Mouse (Mus musculus): ENCODE measurements at regions not wholly inside any gene's neighbourhood (a gene's known extent, or its start where the extent isn't known, plus 50 kb on each side); places are given as distances from the start of the nearest gene placed in this dataset.
A peak's percentile ranks its signal among the peaks of the same experiment; 100 is the strongest.

DNA sequence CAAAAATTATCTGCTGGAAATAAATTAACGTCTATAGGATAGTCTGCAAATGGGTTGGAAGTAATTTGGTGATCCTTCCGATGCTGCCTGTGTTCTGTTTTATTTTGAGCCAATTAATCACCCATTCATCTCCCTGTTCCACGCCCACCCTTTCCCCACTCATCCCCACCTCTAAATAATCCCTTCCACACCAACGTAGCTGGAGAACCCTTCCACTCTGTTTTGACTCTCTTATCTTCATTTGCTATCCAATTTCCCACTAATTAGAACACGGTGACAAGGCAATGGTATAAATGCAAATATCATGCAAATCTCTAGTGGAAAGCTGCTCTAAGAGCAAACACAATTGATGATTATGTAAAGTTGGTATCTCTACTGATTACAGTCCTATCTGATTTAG is 399.3 kb upstream of the Tenm3 start:
- no peak for DNase-seq (ENCODE audit: low spot score in 2 of 2)

DNA sequence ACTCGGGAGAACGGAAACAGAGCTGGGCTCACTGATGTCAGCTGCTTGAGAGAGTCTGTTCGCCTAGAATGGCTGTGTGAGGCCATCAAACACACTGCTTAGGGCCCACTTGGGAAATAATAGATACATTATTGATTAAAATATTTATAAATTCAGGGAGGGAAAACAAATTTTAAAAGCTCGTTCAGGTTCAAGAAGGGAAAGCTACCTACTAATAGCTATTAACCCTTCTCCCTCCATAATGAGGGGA is 393.0 kb upstream of the Tenm3 start:
- no peak for DNase-seq (ENCODE audit: low spot score in 2 of 2)

DNA sequence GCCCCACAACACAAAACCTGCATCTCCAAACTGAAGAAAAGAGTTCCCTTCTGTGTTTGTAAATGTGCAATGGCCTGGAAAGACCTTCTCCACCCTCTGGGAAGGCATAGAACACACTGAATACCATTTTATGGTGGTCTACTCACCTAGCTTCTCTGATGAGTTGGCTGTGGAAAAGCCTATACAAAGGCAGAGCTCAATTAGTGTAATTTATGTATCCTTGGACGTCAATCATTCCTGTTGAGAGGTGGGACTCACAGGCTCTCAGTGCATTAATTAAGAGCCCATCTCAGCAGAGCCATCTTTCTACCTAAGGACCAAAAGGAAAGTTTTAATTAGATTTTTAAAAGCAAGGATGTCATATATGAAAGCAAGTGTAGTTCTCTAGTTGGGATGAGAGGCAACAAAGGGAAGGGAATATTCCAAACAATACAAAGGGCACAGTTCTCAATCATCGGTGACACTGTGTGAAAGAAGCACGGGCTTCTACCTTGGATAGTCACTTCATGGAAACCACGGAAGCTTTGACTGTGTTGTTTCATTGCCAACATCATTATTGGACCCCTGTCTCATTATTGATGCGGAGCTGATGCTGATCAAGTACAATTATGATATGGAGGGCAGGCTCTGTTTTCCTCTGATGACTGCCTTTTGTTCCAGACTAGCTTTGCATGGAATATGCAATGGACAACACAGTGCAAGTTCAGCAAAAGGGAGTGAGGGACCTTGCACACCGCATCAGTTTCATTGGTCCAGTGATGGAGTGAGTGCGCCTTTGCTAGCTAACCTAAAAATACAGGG is 392.5 kb upstream of the Tenm3 start:
- DNase-seq (ENCODE audit: low spot score in 2 of 2), result no peak

DNA sequence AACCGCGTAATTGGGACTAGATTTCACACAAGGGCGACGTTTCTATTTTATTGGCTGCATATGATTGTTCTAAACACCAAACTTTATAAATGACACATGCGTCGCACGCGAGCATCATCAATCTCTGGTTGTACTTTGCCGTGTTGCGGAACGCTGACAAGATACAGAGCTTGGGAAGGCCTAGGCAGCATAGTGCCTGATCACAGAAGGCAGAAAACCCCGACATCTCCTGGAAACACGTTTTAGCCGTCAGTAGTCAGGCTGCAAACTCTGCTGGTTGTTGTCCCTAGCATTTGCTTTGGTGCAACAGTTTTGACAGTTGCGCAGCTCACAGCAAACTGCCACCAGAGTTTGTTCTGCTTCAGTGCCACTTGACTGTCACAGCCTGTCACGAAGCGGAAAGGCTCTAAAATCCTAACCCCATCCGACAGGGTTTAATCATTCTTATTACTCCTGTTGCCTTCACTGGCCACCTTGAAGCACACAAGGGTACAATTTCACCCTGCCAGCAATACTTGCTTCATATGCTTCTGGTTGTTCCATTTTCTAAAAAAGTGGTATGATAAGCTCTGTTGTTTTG is 380.2 kb upstream of the Tenm3 start:
- no peak for DNase-seq (ENCODE audit: low spot score in 2 of 2)

DNA sequence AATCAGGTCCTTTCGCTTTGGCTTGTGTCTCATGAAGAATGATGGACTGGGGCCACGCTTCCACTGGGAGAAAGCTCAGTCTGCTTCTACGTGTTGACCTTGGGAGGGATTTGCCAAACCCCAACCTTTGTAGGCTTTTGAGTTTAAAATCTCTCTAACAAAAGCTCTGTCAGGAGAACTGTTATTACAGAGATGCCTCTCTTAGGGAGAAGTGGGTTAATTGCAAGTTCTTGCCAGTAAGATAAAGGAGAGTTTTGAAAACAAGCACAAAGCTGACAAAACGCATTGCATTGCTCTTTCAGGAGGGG is 351.5 kb upstream of the Tenm3 start:
- DNase-seq (ENCODE audit: low spot score in 2 of 2), result no peak

DNA sequence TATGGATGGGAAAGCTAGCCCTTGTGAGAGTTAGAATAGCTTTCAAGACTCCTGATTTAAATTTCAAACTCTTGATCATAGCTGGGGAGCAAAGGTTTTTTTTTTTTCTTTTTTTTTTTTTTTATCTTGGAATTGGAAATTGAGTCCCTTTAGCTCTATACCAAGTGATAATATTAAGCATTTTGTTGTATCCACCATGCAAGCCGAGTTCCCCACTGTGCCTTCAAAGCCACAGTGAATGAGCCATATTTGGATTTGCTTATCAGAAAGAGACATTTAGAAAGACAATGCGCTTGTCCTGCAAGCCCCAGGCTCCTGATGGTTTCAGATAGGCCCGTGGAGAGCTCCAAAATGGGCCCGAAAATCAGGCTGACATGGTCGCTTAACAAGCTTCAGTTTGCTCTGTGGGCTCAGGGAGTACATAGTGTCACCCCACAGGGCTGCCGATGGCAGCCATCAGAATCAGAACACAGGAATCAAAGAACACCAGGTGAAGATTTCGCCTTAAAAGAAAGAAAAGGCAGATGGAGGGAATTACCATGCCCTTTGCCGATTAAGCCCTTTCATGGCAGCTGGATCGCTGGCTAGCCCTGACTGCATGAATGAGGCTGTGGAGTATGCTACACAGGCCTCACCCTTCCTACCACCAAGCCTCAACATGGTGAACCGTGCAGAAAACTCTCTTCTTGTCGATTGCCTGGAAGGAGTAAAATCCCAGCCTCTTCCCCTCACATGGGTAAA is 351.0 kb upstream of the Tenm3 start:
- DNase-seq (ENCODE audit: low spot score in 2 of 2), result no peak

DNA sequence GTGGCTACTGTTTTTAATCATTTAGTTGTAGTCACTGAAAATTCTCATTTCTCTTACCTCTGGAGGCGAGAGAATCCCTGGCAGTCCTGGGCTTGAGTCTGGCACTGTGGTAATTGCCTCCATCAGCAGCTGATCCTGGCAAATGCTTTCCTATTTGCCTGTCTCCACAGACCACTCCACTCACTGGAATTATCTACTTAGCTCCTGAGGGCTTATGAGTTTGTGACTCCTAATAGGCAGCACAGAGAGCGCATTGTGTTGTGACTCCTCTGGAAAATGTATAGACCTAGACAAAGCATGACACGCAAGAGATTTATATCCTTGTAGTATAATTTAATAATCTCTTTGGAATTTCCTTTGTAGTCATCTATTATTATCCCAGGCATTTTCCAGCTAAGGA is 343.1 kb upstream of the Tenm3 start:
- DNase-seq (ENCODE audit: low spot score in 2 of 2), result no peak

DNA sequence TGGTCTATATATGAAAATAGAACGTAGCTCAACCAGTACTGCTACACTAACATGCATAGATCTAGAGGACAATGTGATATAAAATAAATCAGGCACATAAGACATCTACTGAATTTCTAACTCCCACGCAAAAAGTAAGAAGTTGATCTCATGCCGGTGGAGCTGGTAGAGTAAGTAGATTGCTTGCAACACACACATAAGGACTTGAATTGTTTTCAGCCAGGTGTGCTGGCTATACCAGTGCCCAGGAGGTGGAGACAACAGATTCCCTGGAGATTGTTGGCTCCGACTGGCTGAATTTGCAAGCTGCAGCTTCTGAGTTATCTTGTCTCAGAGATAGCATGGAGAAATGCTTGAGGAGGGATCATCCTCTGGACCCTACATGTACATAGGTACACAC is 331.6 kb upstream of the Tenm3 start:
- DNase-seq (ENCODE audit: low spot score in 2 of 2), result no peak

DNA sequence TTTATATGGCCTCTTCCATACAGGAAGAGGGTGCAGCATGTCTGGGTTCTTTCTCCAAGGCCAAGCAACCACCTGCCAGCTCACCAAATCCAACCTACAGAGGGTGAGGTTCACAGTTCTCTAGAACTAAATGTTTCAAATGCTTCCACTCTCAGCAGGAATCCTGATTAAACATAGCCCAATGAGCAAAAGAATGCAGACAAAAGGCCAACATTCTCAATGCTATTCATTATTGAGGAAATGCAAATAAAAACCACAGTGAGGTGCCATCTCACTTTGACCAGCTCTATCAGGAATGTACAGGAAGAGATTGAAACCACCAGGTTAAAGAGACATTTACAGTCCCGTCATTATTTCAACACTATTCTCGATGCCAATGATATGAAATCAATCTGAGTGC is 331.2 kb upstream of the Tenm3 start:
- no peak for DNase-seq (ENCODE audit: low spot score in 2 of 2)

DNA sequence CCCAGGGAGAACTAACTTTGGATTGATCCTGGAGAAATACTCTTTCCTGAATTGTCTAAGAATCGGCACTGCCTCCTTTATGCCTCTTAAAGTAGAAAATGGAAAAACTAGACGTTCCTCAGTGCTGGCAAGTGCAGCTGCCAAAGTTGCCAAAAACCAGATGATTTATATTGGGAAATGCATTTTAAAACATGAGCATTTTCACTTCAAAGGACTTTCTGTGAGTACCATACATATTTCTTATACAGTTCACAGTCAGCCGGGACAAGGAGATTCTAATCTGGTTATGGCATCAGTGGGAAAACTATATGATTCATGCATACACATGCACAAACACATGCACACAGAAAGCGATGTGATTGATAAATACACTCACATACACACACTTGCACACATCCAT is 315.6 kb upstream of the Tenm3 start:
- no peak for DNase-seq (ENCODE audit: low spot score in 2 of 2)

DNA sequence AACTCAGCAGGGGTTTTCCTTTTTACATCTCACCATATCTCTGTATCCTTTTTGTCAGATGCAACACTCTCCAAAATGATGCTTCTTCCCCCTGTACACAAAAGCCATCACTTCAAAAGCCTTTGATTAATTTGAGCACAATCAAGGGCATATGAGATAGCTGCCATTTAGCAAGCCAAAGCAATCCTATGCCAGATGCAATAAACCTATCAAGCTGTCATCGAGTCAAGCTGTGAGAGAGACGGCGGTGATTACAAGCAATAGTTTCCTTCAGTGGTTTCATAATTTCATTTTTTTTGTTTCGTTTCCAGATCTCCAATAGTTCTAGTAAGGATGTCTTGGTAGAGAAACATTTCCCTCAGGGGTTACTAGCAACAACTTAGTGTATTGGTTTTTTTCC is 314.4 kb upstream of the Tenm3 start:
- DNase-seq (ENCODE audit: low spot score in 2 of 2), result no peak

DNA sequence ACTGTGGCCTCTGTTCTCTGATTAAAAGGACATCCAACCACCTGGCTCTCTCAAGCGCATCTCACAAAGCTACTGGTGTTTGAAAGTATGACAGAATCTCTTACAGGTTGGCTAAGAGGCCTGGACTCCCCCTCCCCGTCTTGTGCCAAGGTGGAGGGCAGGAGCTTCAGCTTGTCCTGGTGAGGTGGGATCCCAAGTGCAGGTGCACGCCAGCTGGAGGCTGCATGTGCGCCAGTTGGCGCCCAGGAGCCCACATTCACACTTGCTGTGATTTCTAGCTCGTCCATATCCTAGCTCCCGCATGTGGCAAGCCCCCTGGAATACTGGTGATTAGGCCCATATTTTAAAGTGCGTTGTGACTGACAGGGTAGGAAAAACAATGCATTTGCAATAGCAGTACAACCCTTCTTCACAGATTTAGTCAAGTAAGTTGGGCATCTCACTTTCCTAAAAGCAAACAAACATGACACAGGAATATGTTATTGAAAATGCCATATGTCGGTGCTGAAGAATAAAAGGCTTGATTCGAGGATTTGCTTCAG is 292.8 kb upstream of the Tenm3 start:
- DNase-seq (ENCODE audit: low spot score in 2 of 2), result no peak

DNA sequence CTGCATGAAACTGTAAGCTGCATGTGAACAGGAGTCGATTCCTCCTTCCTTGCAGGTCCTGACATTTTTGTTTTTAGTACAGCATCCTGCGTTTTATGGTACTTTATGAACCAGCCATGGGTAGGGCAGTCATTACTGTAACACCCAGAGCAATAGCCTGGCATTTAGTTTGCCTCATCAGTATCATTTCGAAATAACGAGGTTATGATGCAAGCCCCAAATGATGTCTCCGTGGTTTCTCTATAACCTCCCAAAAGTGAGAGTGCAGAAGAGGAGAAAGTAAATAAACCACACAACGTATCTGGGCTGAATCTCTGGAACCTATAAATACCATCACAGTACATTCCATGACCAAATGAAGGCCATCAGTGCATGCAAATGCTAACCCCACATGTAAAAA is 265.3 kb upstream of the Tenm3 start:
- no peak for DNase-seq (ENCODE audit: low spot score in 2 of 2)

DNA sequence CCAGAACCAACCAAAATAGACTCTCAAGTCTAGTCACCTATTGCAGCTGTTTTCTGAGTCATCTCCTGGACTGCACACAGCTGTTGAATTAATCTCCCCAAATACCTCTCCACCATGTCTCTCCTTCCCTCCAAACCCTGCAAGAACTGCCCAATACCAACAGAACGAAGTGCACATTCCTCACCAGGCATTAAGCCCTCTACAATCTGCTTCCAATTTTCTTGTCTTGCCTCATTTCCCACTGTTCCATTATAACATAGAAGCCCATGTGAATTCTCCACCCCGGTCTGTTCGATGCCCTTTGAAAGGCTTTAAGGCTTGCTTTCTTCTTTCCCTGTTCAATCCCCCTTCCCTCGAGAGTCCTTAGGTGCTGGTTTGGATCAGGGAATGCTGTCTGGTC is 264.9 kb upstream of the Tenm3 start:
- DNase-seq (ENCODE audit: low spot score in 2 of 2), result no peak

DNA sequence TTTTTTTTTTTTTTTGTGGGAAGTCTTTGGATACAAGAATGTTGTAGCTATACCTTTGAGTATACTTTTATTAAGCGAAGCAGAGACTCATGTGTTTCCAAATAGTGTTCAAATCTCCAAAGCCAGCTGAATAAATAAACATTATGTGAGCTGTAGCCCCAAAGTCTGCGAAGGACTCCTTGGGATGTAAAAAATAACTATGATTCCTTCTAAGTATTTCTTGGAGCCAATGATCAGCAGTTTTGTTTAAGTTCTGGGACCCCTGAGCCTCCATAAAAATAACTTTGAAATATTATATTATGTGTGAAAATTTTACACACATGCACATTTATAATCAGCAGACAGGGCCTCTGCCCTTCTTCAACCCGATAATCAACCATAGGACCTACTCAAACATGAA is 262.8 kb upstream of the Tenm3 start:
- DNase-seq (ENCODE audit: low spot score in 2 of 2), result no peak

DNA sequence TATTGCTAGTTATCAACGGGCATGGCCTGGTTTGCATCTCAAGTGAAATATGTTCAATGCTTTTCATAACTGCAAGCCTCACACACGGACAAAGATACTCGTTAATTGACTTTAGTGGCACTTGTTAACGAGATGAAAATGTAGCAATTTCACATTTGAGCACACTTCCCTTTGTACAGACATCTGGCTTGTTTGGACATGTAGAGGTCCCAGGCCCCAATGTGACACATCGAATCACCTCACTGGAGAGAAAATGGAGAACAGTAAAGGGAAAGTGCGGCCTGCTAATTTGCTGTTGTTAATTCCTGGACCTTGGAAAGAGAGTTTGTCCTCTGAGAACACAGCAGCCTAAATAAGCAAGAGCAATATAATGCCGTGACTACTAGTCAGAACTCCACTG is 257.4 kb upstream of the Tenm3 start:
- DNase-seq (ENCODE audit: low spot score in 2 of 2), result no peak

DNA sequence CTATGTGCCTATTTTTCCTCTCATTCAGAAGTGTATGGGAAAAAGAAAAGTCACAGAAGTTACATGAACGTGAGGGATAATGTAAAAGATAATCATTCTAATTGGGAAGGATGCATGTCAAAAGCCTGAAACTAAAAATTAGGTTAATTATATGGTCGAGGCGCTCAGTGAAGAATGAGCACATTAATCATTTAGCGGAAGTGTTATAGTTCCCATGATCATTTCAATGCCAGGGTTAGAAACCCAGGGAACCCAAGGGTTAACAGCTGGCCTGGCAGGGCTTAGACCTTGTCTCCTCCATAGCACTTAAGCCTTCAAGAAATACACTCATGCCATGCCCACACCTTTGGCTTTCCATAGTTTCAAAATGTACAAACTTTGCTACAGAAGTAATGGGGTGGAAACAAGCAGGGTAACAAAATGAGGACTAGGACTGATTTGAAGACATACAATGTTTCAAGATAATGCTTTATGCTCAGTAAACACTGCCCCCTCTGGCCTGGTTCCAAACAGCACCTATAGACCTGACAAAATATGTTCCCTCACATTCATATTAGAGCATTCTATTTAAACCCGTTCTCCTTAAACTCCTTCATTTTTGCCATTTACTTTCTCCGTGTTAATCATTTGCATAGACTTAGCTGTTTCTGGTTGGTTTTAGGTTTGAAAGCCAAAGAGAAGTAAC is 240.6 kb upstream of the Tenm3 start:
- no peak for DNase-seq (ENCODE audit: low spot score in 2 of 2)

DNA sequence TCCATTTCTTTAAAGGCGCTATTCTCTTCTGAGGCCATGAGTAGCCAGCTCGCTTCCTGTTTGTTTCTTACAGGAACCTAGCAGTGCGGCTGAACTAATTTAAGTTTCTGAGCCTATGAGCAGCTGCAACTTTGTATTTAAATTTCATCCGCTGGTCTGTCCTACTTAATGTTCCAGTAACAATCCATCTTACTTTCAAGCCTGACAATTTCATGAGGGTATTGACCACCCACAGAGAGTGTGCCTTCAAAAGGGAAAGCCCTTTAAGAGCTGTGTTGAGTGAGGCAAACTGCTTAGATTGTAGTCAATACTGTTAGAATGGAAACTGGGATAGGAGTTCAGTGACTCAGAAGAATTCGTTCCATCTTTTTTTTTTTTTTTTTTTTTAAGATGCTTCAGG is 225.7 kb upstream of the Tenm3 start:
- no peak for DNase-seq (ENCODE audit: low spot score in 2 of 2)

DNA sequence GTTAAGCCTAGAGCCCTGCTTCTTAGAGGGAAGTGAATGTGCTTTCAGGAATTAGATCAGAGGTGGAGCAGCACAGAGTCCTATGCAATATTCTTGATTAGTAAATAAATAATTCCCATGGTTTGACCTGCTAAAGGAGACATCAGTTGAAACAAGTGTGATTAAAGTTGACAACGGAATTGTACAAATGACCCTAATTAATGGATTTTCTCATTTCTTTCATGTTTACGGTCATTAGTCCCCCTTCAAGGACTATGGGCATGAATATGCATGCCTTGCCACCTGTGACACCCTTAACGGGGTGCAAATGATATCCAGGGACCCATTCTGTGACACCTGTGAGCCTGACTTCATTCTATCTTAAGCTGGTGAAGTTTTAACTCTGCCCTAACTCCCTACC is 219.5 kb upstream of the Tenm3 start:
- no peak for DNase-seq (ENCODE audit: low spot score in 2 of 2)

DNA sequence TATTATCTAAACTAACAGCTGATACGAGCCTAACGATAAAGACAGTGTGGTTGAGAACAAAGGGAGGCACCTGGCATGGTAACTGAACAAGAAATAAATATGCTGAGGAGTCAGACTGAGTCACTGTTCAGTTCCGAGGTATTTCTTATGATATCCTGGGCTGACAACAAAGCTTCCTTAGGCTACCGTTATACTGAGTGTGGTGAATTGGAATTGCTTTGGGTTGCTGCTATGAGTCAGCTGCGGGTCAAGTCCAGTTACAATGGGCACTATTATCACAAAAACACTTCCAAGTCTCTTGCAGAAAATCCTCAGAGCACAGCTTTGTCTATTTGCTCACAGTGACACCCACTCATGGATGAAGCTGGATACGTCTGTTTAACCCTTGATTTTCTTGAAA is 199.5 kb upstream of the Tenm3 start:
- no peak for DNase-seq (ENCODE audit: low spot score in 2 of 2)

DNA sequence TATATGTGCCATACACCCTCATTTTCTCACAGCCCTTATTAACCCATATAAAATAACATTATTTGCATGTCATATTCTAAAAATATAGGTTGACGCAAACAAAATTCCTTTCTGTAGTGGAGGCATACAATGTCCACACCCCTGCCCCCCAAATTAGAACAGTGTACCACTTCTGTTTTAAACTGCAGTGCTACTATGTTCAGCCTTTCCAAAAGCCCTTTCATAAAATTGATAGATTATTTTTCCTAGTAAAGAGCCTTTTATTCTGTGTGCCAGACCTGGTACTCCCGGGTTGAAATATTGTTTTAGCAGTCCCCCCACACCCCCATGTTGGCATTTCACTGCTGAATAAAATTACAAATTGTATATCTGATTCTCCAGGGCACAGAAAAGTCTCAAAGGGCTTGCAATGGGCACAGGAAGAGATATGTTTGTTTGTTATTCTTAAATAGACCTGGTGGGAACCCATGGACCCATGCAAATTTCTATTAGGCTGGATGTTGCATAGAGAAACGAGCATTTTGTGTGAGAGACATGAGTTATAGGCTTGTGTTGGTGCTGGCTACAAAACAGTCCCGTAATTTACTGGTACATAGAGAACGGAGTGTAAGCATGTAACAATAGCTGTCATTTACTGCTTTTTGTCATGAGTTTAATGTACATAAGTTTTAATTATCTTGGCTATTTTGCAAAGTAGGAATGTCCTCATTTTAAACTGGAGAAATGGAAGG is 192.4 kb upstream of the Tenm3 start:
- no peak for DNase-seq (ENCODE audit: low spot score in 2 of 2)

DNA sequence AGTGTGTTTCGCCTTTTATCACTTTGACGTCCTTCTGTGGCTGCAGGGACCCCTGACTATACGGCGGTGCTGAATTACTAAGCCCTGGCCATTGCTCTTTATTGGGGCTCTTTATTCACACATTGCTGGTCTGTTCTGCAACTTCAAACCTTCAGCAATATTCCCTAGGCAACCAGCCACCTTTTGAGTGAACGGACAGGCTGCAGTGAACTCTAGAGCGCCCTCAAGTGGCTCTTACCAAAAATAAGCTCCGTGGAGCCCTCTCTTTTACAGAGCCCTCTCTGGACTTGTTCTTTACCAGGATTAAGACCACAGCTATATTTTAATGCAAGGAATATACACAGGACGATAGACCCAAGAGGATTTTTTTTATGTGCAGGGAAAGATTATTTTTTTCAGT is 191.8 kb upstream of the Tenm3 start:
- peak in 1 of 2 experiments; percentile 10 for DNase-seq (ENCODE audit: low spot score in 2 of 2)
